Mouse (Mus musculus) cerebellum, adult 2 months (tissue): Measurements from ENCODE around the gene Nf1. TPM values are rescaled to one million over a fixed set of nuclear protein-coding genes. Genes with fewer than 3 reads are reported as not detected.

ENCODE experiments used
- DNase-seq, 2 experiments: peaks; one replicate each; pipeline ENCODE4 v3.0.0; 2021
- H3K27ac ChIP-seq: fragments of 200-500 bp; 2 replicates; pipeline ENCODE4 v1.5.1; 2012; ENCODE audit warnings: low read length, control low read depth, inconsistent platforms; ENCODE audit not compliant: insufficient read depth
- H3K27me3 ChIP-seq: fragments of 200-500 bp; 2 replicates; pipeline ENCODE4 v1.6.1; 2012; ENCODE audit warnings: inconsistent platforms, mild to moderate bottlenecking, low read length, moderate library complexity; ENCODE audit not compliant: control insufficient read depth, insufficient read depth
- H3K4me1 ChIP-seq: fragments of 200-500 bp; 2 replicates; pipeline ENCODE4 v1.6.1; 2011; ENCODE audit warnings: low read length; ENCODE audit not compliant: control insufficient read depth, insufficient read depth
- H3K4me3 ChIP-seq: fragments of 200-500 bp; replicated peaks from 2 replicates; pipeline ENCODE3; 2011; ENCODE audit warnings: mild to moderate bottlenecking, low read depth, low read length, control low read depth; ENCODE audit not compliant: insufficient read depth
- CTCF ChIP-seq: fragments of 200-500 bp; IDR thresholded peaks from 2 replicates; pipeline ENCODE4 v1.5.1; 2011; ENCODE audit warnings: low read depth, mild to moderate bottlenecking, control low read depth, low read length, moderate library complexity, borderline replicate concordance; ENCODE audit not compliant: insufficient read depth
- POLR2A ChIP-seq: fragments of 200-500 bp; IDR thresholded peaks from 2 replicates; pipeline ENCODE4 v1.6.1; 2011; ENCODE audit warnings: low read length, control low read depth, borderline replicate concordance; ENCODE audit not compliant: insufficient read depth
- WGBS: fragments of 180-500 bp; shearing (Covaris S2); methylation state at CpG from one replicate; pipeline ENCODE4 v1.1.7; 2018; 5-methylcytosine and 5-hydroxymethylcytosine counted together
- polyA plus RNA-seq: library from polyadenylated mRNA; depleted of rRNA; stranded (reverse); fragments of >200 nt; gene quantifications from 2 replicates; pipeline ENCODE4 v1.2.3, GENCODE M21; 2012

Gene Nf1
- polyA plus RNA-seq, 1 experiment, result 40.6 TPM

GRCm38 (mm10) chr11:79613084-79613483 lies 273.6 kb downstream of the Nf1 start:
- Histone ChIP-seq H3K27me3 (no peaks in the 10 kb centered on the region), H3K27ac (peak overlapping the region; percentile 46; the same call in 1 of the 2 replicates), H3K4me1 (peaks cover 42% of the 10 kb centered on the region), H3K4me3 (no peak overlapping the region)
- TF ChIP-seq POLR2A (no peak), CTCF (no peak)
- DNase-seq, result no peak
- 72% methylated on average over 3 of the region's 3 CpGs for whole genome bisulfite sequencing

GRCm38 (mm10) chr11:79613711-79614110 lies 274.2 kb downstream of the Nf1 start:
- DNase-seq, result no peak
- 74% methylated on average over 4 of the region's 4 CpGs for WGBS
- H3K27ac ChIP-seq, result no peak overlapping the region
- no peaks in the 10 kb centered on the region for H3K27me3 ChIP-seq
- no peak overlapping the region for H3K4me3 ChIP-seq
- TF ChIP-seq POLR2A (no peak), CTCF (no peak)
- peaks cover 43% of the 10 kb centered on the region for H3K4me1 ChIP-seq

GRCm38 (mm10) chr11:79614880-79615279 lies 275.4 kb downstream of the Nf1 start:
- TF ChIP-seq POLR2A, result no peak
- no peak for TF ChIP-seq CTCF
- H3K27ac ChIP-seq, result no peak overlapping the region
- H3K4me1 ChIP-seq, result peaks cover 35% of the 10 kb centered on the region
- no peaks in the 10 kb centered on the region for H3K27me3 ChIP-seq
- 90% methylated on average over 3 of the region's 3 CpGs for WGBS
- no peak overlapping the region for H3K4me3 ChIP-seq
- DNase-seq, result no peak

GRCm38 (mm10) chr11:79615871-79616270 lies 276.4 kb downstream of the Nf1 start:
- 50% methylated on average over 5 of the region's 5 CpGs for WGBS
- TF ChIP-seq CTCF (no peak), POLR2A (no peak)
- H3K4me3 ChIP-seq, result no peak overlapping the region
- DNase-seq, result no peak
- no peak overlapping the region for H3K27ac ChIP-seq
- H3K27me3 ChIP-seq, result no peaks in the 10 kb centered on the region
- H3K4me1 ChIP-seq, result peaks cover 26% of the 10 kb centered on the region

GRCm38 (mm10) chr11:79617991-79618390 lies 278.5 kb downstream of the Nf1 start:
- WGBS, result 55% methylated on average over 8 of the region's 8 CpGs
- peaks cover 6% of the 10 kb centered on the region for H3K4me1 ChIP-seq
- TF ChIP-seq POLR2A (no peak), CTCF (no peak)
- no peak overlapping the region for H3K4me3 ChIP-seq
- no peak overlapping the region for H3K27ac ChIP-seq
- H3K27me3 ChIP-seq, result no peaks in the 10 kb centered on the region
- DNase-seq, result no peak

GRCm38 (mm10) chr11:79623029-79623428 lies 283.5 kb downstream of the Nf1 start:
- Histone ChIP-seq H3K27ac (no peak overlapping the region), H3K4me3 (no peak overlapping the region), H3K4me1 (peaks cover 22% of the 10 kb centered on the region), H3K27me3 (no peaks in the 10 kb centered on the region)
- DNase-seq, result no peak
- WGBS, result 98% methylated on average over 5 of the region's 5 CpGs
- TF ChIP-seq POLR2A (no peak), CTCF (no peak)

- TF ChIP-seq POLR2A (no peak), CTCF (peak; percentile 86)
- no peak overlapping the region for H3K4me3 ChIP-seq
- DNase-seq, result peak; percentile 82 to 89
- WGBS, result 12% methylated on average over 4 of the region's 4 CpGs
- H3K4me1 ChIP-seq, result peaks cover 21% of the 10 kb centered on the region
- H3K27ac ChIP-seq, result no peak overlapping the region
- no peaks in the 10 kb centered on the region for H3K27me3 ChIP-seq
These were observed 285.4 kb downstream of the Nf1 start for GRCm38 (mm10) chr11:79624801-79625302.

GRCm38 (mm10) chr11:79628716-79629115 lies 289.2 kb downstream of the Nf1 start:
- no peak for TF ChIP-seq POLR2A
- peak; percentile 32; the same call in 1 of the 2 replicates for TF ChIP-seq CTCF

More at GRCm38 (mm10) chr11:79628716-79629115, 289.2 kb downstream of the Nf1 start:
- 76% methylated on average over 3 of the region's 3 CpGs for WGBS
- Histone ChIP-seq H3K4me3 (no peak overlapping the region), H3K4me1 (peaks cover 21% of the 10 kb centered on the region), H3K27me3 (no peaks in the 10 kb centered on the region), H3K27ac (no peak overlapping the region)
- no peak for DNase-seq
